Mouse (Mus musculus): ENCODE measurements around the gene Txk.

GRCm38 (mm10) chr5:72706095-72706494 lies 46.5 kb downstream of the Txk start:
- TF ChIP-seq CTCF (IDR thresholded peaks at IDR 0.05; ENCODE audit: borderline replicate concordance, insufficient read depth, low read depth, low read length) (no peak), POLR2A (IDR thresholded peaks at IDR 0.05; ENCODE audit: borderline replicate concordance, insufficient read depth, low read length) (no peak)

Measured in cerebellum, adult 2 months (tissue).